Mouse (Mus musculus) natural killer cell, adult 2 months (primary cell): ENCODE measurements around the gene Kctd12.

Experiments used
- DNase-seq, 2 experiments: peaks; one replicate each; pipeline ENCODE4 v3.0.0; 2022; ENCODE audit warnings: low spot score in 2 of 2

The Kctd12 gene

DNA sequence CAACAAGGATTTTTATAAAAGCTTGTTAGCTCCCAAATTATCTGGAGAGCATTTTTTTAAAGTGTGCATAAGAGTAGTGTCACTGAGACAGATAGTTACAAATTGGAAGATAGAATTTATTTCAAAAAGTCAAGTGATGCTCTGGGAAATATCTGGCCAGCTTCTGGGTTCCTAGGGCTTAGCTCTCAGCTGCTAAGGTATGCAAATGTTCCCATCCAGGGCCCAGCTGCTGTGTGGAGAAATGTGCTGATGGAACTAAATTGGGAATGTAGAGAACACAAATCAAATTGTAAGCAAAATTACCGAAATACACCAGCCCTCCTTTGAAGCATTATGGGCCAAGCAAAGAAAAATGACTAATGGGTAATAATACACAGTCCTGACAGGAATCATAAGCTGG is 16.6 kb downstream of the Kctd12 start:
- no peak for DNase-seq

DNA sequence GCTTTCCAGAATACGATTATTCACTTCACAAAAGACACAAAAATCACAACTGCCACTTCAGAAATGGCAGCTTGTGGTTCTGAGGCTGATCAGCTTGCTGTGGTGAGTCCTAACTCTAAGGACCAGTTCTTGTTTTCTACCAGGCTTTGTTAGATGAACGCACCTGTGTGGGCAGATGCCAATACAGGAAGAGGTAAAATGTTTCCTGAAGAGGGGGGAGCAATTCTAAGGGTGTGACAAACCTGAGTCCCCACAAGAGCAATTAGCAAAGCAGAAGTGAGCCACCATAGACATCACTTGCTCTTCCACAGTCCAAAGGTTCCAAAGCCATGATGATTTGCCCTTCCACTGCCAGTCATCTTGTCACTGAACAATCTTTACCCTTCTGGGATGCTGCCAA is 20.4 kb downstream of the Kctd12 start:
- peak in 1 of 2 experiments; percentile 31 for DNase-seq

DNA sequence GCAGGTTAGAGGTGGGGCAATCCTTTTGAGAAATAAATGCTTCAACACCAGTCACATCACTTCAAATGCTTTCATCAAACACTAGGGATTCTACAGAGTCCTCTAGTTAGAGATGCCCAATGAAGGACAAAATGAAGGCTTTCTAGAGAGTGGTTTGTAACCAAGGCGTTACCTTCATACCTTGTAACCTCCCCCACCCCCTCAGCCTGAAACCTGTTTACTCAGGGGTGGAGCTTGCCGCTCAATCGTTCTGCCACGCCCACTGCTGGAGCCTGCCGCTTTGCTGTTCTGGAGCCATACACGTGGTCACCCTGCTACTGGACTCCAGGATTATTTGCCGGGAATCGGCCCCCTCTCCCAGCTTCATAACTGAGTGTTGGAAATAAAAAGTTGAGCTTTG is 28.9 kb downstream of the Kctd12 start:
- no peak for DNase-seq

DNA sequence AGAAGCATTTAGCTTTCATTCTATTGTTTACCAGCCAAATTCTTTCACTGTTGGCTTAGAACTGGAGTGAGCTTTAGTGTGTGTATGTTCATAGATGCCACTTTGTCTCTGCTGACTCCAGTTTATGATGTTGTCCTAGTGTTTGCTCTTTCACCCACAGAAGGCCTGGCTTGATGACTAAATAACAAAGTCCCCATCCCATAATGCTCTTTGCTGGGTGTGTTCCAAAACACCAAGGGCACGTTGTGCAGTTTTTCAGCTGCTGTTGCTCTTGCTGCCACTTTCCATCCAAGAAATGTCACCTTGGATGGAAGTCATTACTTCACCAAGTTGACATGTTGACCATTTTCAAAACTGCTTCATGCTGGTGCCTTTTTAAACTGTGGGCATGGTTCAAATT is 30.5 kb downstream of the Kctd12 start:
- no peak for DNase-seq

DNA sequence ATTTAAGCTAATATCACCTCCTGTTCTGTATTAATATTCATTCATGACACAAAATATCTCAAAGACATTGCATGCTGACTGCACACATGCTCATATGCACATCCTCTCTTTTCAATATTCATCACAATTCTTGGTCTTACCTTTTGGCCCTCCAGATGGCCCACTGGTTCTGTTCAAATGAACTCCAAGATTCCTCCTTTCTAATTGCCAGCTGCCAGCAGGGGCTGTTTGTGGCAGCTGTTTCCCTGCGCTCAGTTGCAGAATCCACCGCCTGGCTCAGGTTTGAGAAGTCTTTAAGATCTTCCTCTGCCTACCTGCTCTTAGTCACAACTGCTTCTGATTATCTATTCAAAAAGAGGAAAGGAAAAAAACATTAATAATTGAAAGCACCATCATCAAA is 34.6 kb downstream of the Kctd12 start:
- DNase-seq, result no peak

DNA sequence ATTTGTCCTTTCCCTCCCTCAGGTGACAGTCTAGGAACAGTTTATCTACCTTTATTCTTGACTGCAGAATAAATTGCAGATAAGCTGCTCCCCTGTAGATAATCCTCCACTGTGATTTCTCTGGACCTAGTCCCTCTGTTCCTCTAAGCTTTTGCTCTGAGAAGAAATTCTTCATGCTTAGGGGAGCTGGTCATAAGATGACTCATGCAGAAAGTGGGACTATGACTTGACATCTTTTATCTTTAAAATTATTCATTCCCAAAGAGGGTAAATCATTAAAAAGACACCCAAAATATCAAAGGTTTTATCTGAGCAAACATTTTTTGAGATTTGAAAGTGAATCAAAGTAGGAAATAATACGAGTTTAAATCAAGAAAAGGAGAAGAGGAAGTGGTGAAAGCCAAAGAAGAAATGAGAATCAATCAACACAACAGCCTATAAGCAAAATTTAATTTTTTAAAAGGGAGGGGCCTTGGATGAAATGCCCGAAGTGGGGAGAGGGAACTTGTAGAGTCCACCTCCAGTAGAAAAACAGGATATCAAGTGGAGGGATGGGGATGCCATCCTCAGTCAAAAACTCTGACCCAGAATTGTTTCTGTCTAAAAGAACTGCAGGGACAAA is 40.1 kb downstream of the Kctd12 start:
- DNase-seq, result no peak

DNA sequence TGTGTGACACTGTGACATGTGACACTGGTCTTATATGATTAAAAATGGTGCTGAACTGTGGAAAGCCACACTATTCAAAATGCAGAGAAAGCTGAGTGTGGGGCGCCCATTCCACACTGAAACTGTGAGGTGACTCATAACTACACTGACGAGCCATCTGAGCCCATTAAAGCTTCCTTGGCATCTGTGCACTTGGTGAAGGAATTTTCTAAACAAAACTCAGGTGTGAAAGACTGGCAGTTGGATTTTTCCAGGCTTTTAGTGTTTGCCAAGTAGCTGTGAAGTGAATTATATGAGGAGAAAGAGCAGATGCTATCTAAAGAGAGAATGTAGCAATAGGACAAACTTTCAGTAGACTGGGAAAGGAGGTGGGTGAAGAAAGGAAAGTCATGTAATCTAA is 47.6 kb downstream of the Kctd12 start:
- no peak for DNase-seq

DNA sequence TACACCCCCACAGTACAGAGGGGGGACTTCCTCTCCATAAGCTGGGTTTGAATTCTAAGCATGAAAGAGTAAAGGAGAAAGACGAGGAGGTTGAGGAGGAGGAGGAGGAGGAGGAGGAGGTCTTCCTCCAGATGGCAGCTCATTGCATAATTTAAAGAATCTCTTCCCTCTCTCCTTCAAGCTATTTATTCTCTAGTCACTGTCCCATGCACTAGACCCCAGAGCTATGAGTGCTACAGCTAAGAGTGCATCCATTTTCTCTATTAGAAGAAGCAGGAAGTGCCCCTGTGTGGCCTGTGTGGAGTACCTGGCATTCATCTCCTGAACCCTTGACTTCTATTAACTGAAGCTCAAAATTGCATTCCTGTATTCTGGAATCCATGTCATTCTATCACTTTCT is 51.5 kb downstream of the Kctd12 start:
- DNase-seq, result no peak

DNA sequence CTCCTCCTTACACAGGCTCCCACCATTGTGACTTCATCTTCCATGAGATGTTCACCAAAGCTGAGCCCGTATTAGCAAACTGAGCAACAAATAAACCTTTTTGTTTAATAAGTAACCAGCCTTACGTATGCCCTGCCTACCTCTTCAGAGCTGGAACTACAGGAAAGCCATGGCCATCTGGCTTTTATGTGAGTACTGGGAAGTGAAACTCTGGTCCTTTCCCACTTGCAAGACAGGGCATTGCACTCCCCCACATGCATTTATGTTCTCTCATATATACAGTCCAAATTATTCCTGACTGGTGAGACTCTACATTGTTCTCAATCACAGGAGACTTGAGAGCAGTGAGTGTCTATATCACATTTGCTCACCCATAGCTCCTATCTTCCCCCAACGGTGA is 52.9 kb downstream of the Kctd12 start:
- DNase-seq, result no peak

DNA sequence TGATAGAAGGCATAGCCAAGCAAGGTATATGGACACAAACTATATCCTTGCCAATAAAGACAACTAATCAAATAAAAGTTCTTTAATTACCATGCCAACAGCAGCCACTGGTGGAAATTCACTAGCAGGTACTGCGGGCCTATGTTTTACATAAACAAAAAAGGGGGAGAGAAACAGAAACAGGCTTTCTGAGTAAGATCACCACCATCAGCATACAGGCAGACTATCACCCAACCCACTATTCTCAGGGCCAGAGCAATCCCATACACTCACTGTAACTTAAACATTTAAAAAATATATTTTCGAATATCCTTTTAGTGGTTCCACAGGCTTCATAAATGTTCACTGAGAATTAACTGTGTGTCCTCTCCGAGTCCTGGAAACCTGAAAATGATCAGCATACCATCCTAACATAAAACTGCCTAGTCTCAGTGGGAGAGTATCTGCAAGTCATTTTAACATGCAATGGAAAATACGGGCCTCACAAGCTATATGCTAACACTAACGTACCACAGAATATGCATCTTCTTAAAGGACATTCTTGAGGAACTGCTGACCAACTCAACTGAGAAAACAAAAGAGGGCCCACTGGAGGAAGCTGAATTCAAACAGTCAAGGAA is 54.5 kb downstream of the Kctd12 start:
- no peak for DNase-seq
